Mouse (Mus musculus) forebrain, embryonic 11.5 days (tissue): ENCODE measurements around the gene Slc34a3. TPM values are rescaled to one million over a fixed set of nuclear protein-coding genes. Genes with fewer than 3 reads are reported as not detected.

Source experiments
- ATAC-seq: fragments of 200-750 bp; cut with Nextera tagmentation; replicated peaks from 2 replicates; pipeline ENCODE4 v1.8.0; 2017; ENCODE audit warnings: moderate TSS enrichment; ENCODE audit not compliant: low FRiP score
- DNase-seq: peaks from one replicate; pipeline ENCODE4 v3.0.0-alpha.2; 2017; ENCODE audit warnings: low spot score
- H3K27ac ChIP-seq: fragments of 300-500 bp; sonication (generic); 2 replicates; pipeline ENCODE4 v1.5.1; 2014; ENCODE audit warnings: low read depth, low read length
- H3K27me3 ChIP-seq: fragments of 300-500 bp; sonication (generic); 2 replicates; pipeline ENCODE4 v1.6.1; 2014; ENCODE audit warnings: mild to moderate bottlenecking, low read length, mixed read lengths; ENCODE audit not compliant: control insufficient read depth, insufficient read depth
- H3K36me3 ChIP-seq: fragments of 300-500 bp; sonication (generic); 2 replicates; pipeline ENCODE4 v1.6.1; 2014; ENCODE audit warnings: mild to moderate bottlenecking, low read length, moderate library complexity, mixed read lengths; ENCODE audit not compliant: control insufficient read depth, insufficient read depth
- H3K4me1 ChIP-seq: fragments of 300-500 bp; sonication (generic); replicated peaks from 2 replicates; pipeline ENCODE4 v1.6.1; 2014; ENCODE audit warnings: low read length, mixed read lengths; ENCODE audit not compliant: control insufficient read depth, insufficient read depth
- H3K4me2 ChIP-seq: fragments of 300-500 bp; sonication (generic); 2 replicates; pipeline ENCODE4 v1.6.1; 2014; ENCODE audit warnings: low read depth, mild to moderate bottlenecking, low read length, moderate library complexity, mixed read lengths; ENCODE audit not compliant: severe bottlenecking
- H3K4me3 ChIP-seq: fragments of 300-500 bp; sonication (generic); 2 replicates; pipeline ENCODE4 v1.5.1; 2014; ENCODE audit warnings: low read depth, low read length
- H3K9ac ChIP-seq: fragments of 300-500 bp; sonication (generic); 2 replicates; pipeline ENCODE4 v1.6.1; 2014; ENCODE audit warnings: low read length
- H3K9me3 ChIP-seq: fragments of 300-500 bp; sonication (generic); 2 replicates; pipeline ENCODE4 v1.6.1; 2016; ENCODE audit warnings: low read length, mixed read lengths; ENCODE audit not compliant: control insufficient read depth
- WGBS: fragments of 180-500 bp; shearing (Covaris S2); extraction: QIAGEN DNeasy Blood & Tissue Kit; methylation state at CpG from one replicate; pipeline ENCODE4 v1.1.7; 2014; 5-methylcytosine and 5-hydroxymethylcytosine counted together
- polyA plus RNA-seq: library from polyadenylated mRNA; unstranded; fragments of >200 nt; fragmentation: Nextera tagmentation; extraction: Ambion mirVana; gene quantifications from 2 replicates; pipeline ENCODE4 v1.2.1, GENCODE M21; 2014

Gene Slc34a3
- polyA plus RNA-seq, 1 experiment from 2014 or later, result not detected

- Histone ChIP-seq H3K9ac (peak overlapping the region; percentile 27; the same call in 1 of the 2 replicates), H3K27ac (no peak overlapping the region)
- no peak for ATAC-seq
Observed at GRCm38 (mm10) chr2:25265897-25266656, 31.9 kb upstream of the Slc34a3 start.

DNA sequence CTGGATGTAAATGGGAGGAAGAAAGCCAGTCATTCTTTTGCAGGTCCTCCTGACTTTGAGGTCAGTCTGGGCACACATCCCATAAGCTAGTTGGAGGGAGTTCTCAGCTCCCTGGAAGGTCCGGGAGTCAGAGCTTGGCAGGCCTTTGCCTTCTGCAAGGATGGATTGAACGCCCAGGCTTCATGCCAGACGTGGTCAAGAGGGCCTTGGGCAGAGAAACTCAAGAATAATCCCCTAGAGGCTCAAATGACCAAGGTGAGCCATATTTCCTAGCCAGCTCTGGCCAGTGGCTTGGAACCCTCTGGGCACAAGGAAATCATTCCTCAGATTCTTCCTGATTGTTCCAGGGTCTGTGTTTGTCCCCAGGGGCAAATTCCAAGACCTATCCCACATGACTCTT is 30.7 kb upstream of the Slc34a3 start:
- Histone ChIP-seq H3K4me1 (peaks cover 16% of the 10 kb centered on the region), H3K4me2 (no peak overlapping the region), H3K27me3 (peaks cover 16% of the 10 kb centered on the region), H3K9me3 (no peaks in the 10 kb centered on the region), H3K9ac (no peak overlapping the region), H3K36me3 (no peaks in the 10 kb centered on the region), H3K27ac (no peak overlapping the region), H3K4me3 (no peak overlapping the region)
- DNase-seq, result no peak
- WGBS, result 80% methylated on average over 3 of the region's 3 CpGs
- no peak for ATAC-seq

More at GRCm38 (mm10) chr2:25265897-25266656, 31.9 kb upstream of the Slc34a3 start:
- Histone ChIP-seq H3K9me3 (no peaks in the 10 kb centered on the region), H3K4me1 (peaks cover 19% of the 10 kb centered on the region), H3K36me3 (no peaks in the 10 kb centered on the region; the same call in 1 of the 2 replicates), H3K4me3 (no peak overlapping the region), H3K27me3 (peaks cover 16% of the 10 kb centered on the region), H3K4me2 (no peak overlapping the region)
- DNase-seq, result no peak
- WGBS, result 80% methylated on average over 6 of the region's 6 CpGs

DNA sequence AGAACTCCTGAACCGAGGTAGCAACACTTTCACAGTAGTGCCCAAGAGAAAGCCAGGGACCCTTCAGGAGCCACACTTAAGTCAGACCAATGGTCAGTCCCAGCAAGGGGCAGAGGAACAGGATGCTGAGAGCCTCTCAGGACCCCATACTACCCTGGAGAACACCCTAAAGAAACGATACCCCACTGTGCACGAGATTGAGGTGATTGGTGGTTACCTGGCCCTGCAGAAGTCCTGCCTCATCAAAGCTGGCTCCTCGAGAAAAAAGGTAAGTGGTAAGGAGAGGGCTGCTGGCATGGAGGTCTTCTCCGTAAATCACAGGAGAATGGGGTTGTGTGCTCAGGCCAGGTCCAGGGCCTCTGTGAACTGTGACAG is 30.1 kb upstream of the Slc34a3 start:
- 83% methylated on average over 5 of the region's 5 CpGs for WGBS
- H3K9me3 ChIP-seq, result no peaks in the 10 kb centered on the region
- peak overlapping the region; percentile 63; the same call in 1 of the 2 replicates for H3K9ac ChIP-seq
- no peak overlapping the region for H3K4me3 ChIP-seq
- H3K27ac ChIP-seq, result no peak overlapping the region
- DNase-seq (no peak), ATAC-seq (no peak)
- no peak overlapping the region for H3K4me2 ChIP-seq
- H3K4me1 ChIP-seq, result peaks cover 16% of the 10 kb centered on the region
- H3K36me3 ChIP-seq, result no peaks in the 10 kb centered on the region
- peaks cover 16% of the 10 kb centered on the region for H3K27me3 ChIP-seq

- Histone ChIP-seq H3K9ac (peak overlapping the region; percentile 63), H3K4me2 (peak overlapping the region; percentile 100), H3K27ac (no peak overlapping the region), H3K27me3 (peaks cover 16% of the 10 kb centered on the region), H3K4me3 (peak overlapping the region; percentile 77), H3K4me1 (peaks cover 16% of the 10 kb centered on the region), H3K9me3 (no peaks in the 10 kb centered on the region), H3K36me3 (no peaks in the 10 kb centered on the region)
- no peak for ATAC-seq
- WGBS, result 23% methylated on average over 12 of the region's 12 CpGs
- no peak for DNase-seq
Observed at GRCm38 (mm10) chr2:25263623-25264285, 29.6 kb upstream of the Slc34a3 start.

- H3K9me3 ChIP-seq, result no peaks in the 10 kb centered on the region
- under 1% methylated on average over 81 of the region's 82 CpGs for WGBS
- H3K27me3 ChIP-seq, result peaks cover 16% of the 10 kb centered on the region
- peak overlapping the region; percentile 77 for H3K4me3 ChIP-seq
- DNase-seq (peak; percentile 77), ATAC-seq (peak; percentile 56)
- peak overlapping the region; percentile 100 for H3K4me2 ChIP-seq
- H3K4me1 ChIP-seq, result peaks cover 16% of the 10 kb centered on the region
- no peak overlapping the region for H3K27ac ChIP-seq
- no peaks in the 10 kb centered on the region for H3K36me3 ChIP-seq
- peak overlapping the region; percentile 63 for H3K9ac ChIP-seq
Observed at GRCm38 (mm10) chr2:25262795-25263622, 28.8 kb upstream of the Slc34a3 start.

GRCm38 (mm10) chr2:25262291-25262767 is 28.2 kb upstream of the Slc34a3 start, which contains the start of gene Tprn:
Gene Tprn (plus strand): TSS chr2:25262618.
- no peaks in the 10 kb centered on the region for H3K9me3 ChIP-seq
- DNase-seq (peak; percentile 94), ATAC-seq (peak; percentile 99)
- H3K9ac ChIP-seq, result peak within 1 kb of the TSS; percentile 63
- peak within 1 kb of the TSS; percentile 77 for H3K4me3 ChIP-seq
- no peaks in the 10 kb centered on the region for H3K36me3 ChIP-seq
- no peak within 1 kb of the TSS for H3K27ac ChIP-seq
- under 1% methylated on average over 38 of the region's 39 CpGs for WGBS
- peaks cover 16% of the 10 kb centered on the region for H3K27me3 ChIP-seq
- peak within 1 kb of the TSS; percentile 100 for H3K4me2 ChIP-seq
- peaks cover 16% of the 10 kb centered on the region for H3K4me1 ChIP-seq

- Histone ChIP-seq H3K27ac (no peak overlapping the region), H3K9ac (peak overlapping the region; percentile 28; the same call in 1 of the 2 replicates), H3K27me3 (peaks cover 16% of the 10 kb centered on the region), H3K4me2 (peak overlapping the region; percentile 100), H3K4me1 (peaks cover 16% of the 10 kb centered on the region), H3K4me3 (peak overlapping the region; percentile 77), H3K9me3 (no peaks in the 10 kb centered on the region), H3K36me3 (no peaks in the 10 kb centered on the region)
- ATAC-seq (peak; percentile 6; the same call in 1 of the 2 replicates), DNase-seq (no peak)
- 46% methylated on average over 10 of the region's 12 CpGs for WGBS
Observed at GRCm38 (mm10) chr2:25261870-25262269, 27.7 kb upstream of the Slc34a3 start.

- no peak overlapping the region for H3K27ac ChIP-seq
- ATAC-seq (no peak), DNase-seq (no peak)
- no peak overlapping the region for H3K4me2 ChIP-seq
- WGBS, result 49% methylated on average over 2 of the region's 2 CpGs
- H3K4me1 ChIP-seq, result peaks cover 22% of the 10 kb centered on the region
- no peaks in the 10 kb centered on the region for H3K9me3 ChIP-seq
- H3K27me3 ChIP-seq, result peaks cover 10% of the 10 kb centered on the region
- H3K9ac ChIP-seq, result no peak overlapping the region
- H3K4me3 ChIP-seq, result no peak overlapping the region
- no peaks in the 10 kb centered on the region for H3K36me3 ChIP-seq
Observed at GRCm38 (mm10) chr2:25258887-25259286, 24.7 kb upstream of the Slc34a3 start.
